Mouse (Mus musculus) kidney, adult 18-20 months (tissue): Measurements from ENCODE around the gene Nppb.

Experiments
- DNase-seq: peaks from one replicate; pipeline ENCODE4 v3.0.0; 2021

The Nppb gene

GRCm38 (mm10) chr4:147985205-147986132 is at the start of gene Nppb:
Nppb (plus strand) TSS chr4:147985788.
- DNase-seq: peak; percentile 54

GRCm38 (mm10) chr4:147935904-147936303 is 49.7 kb upstream of the Nppb start:
- no peak for DNase-seq

GRCm38 (mm10) chr4:147936331-147936954 is 49.1 kb upstream of the Nppb start, which contains the start of gene Plod1:
Plod1 (minus strand) TSS chr4:147936767.
- peak; percentile 92 for DNase-seq

GRCm38 (mm10) chr4:147937021-147937420 is 48.6 kb upstream of the Nppb start:
- no peak for DNase-seq

GRCm38 (mm10) chr4:147937486-147937885 is 48.1 kb upstream of the Nppb start:
- no peak for DNase-seq

GRCm38 (mm10) chr4:147938148-147939096 is 47.2 kb upstream of the Nppb start:
- DNase-seq: peak; percentile 44

- DNase-seq: no peak
These were observed 45.5 kb upstream of the Nppb start for GRCm38 (mm10) chr4:147940111-147940510.

- DNase-seq: peak; percentile 86
These were observed 45.0 kb upstream of the Nppb start, which contains the start of gene 2510039O18Rik for GRCm38 (mm10) chr4:147940576-147941044. 2510039O18Rik (plus strand) TSS chr4:147940895.

- no peak for DNase-seq
These were observed 44.3 kb upstream of the Nppb start for GRCm38 (mm10) chr4:147941045-147942020.

- DNase-seq: peak; percentile 72
These were observed 42.6 kb upstream of the Nppb start for GRCm38 (mm10) chr4:147943005-147943404.

- no peak for DNase-seq
These were observed 38.1 kb upstream of the Nppb start for GRCm38 (mm10) chr4:147947511-147947910.

- DNase-seq: no peak
These were observed 32.0 kb upstream of the Nppb start for GRCm38 (mm10) chr4:147953590-147953989.

- DNase-seq: no peak
These were observed 28.4 kb upstream of the Nppb start for GRCm38 (mm10) chr4:147957141-147957540.

- peak; percentile 80 for DNase-seq
These were observed 25.4 kb upstream of the Nppb start for GRCm38 (mm10) chr4:147959881-147960831.

GRCm38 (mm10) chr4:147962781-147963180 is 22.8 kb upstream of the Nppb start:
- no peak for DNase-seq

- no peak for DNase-seq
These were observed 22.0 kb upstream of the Nppb start for GRCm38 (mm10) chr4:147963623-147964022.

- DNase-seq: peak; percentile 71
These were observed 19.9 kb upstream of the Nppb start for GRCm38 (mm10) chr4:147965712-147966111.

GRCm38 (mm10) chr4:147968816-147969215 is 16.8 kb upstream of the Nppb start:
- no peak for DNase-seq

- DNase-seq: no peak
These were observed 16.3 kb upstream of the Nppb start for GRCm38 (mm10) chr4:147969337-147969736.

- no peak for DNase-seq
These were observed 9.4 kb upstream of the Nppb start for GRCm38 (mm10) chr4:147976237-147976636.
